Mouse (Mus musculus): ENCODE measurements at regions not wholly inside any gene's neighbourhood (a gene's known extent, or its start where the extent isn't known, plus 50 kb on each side); places are given as distances from the start of the nearest gene placed in this dataset.

DNA sequence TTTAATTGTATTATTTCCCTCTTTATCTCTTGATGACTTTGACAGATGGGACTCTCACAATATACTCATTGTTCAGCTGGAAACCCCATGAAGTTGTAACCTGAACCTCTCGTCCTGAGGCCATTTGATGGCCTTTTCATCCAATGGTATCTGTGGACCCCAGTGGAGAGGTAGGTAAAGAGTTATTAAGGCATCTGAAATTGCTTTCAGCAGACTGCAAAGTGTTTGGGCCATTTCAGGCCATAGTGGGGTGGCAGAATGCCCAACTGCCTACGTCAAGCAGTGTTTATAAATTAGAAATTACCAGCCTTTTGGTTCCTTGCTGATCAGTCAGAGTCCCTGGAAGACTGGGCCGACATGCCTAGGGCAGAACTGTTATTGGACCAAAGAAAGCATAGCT, 272.4 kb upstream of the Usp25 start:
- in situ Hi-C loops (cut with MboI; ENCODE audit: unreplicated experiment in 2 of 2) = no loop called here

DNA sequence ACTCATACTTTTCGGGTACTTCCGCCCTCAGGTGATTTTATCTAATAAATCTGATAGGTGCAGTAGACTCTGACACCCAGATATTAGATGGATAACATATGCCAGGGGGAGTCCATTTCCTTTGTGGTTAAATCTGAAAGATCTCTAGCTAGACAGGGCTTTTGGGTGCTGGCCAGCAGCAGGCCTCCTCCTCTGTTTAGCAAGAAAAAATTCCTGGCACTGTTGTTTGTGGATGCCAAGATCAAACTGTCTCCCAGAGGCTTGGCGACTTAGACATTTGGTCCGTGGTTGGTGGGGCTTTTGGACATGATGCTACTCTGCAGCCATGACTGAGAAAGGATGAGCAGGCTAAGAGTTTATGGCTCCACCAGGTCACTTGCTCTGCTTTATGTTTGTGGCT, 287.5 kb upstream of the Usp25 start:
- in situ Hi-C loops (cut with MboI; ENCODE audit: unreplicated experiment in 2 of 2) = no loop called here

- in situ Hi-C loops (cut with MboI; ENCODE audit: unreplicated experiment in 2 of 2) = no loop called here
These were observed 288.2 kb upstream of the Usp25 start for GRCm38 (mm10) chr16:76725271-76725670.

DNA sequence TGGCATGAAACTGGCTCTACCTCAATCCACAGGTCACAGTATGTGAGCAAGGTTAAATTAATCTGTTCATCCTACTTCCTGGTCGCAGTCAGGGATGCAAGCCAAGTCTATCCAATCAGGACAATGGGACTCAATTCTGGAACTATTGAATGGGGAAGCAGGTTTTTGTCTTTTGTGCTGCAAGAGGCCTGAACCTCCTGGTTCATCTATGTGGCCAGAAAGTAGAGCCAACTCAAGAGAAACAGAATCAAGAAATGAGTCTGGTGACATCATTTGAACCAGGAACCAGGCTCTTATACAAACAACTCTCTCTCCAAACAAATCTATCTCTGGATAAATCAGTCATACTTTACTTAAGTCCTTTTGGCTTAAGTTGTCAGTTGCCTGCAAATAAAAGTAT, 294.7 kb upstream of the Usp25 start:
- in situ Hi-C loops (cut with MboI; ENCODE audit: unreplicated experiment in 2 of 2) = no loop called here

DNA sequence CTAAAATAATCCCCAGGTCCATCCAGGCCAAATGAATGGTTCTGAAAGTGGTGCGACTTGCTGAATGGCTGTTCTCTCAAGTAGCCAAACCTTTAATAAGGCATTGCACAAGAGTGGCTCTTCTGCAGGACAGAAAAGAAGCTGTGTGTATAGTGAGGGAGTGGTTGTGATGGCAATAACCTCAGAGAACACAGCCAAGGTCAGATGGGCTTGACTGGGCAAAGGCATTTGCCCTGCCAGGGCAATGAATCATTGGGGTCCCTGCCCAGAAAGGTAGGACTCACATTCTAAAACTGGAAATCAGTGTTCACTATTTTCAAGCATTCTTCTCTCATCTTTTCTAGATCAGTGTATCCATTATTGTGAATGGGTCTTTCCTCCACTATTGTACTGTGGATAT, 295.4 kb upstream of the Usp25 start:
- in situ Hi-C loops (cut with MboI; ENCODE audit: unreplicated experiment in 2 of 2) = no loop called here

DNA sequence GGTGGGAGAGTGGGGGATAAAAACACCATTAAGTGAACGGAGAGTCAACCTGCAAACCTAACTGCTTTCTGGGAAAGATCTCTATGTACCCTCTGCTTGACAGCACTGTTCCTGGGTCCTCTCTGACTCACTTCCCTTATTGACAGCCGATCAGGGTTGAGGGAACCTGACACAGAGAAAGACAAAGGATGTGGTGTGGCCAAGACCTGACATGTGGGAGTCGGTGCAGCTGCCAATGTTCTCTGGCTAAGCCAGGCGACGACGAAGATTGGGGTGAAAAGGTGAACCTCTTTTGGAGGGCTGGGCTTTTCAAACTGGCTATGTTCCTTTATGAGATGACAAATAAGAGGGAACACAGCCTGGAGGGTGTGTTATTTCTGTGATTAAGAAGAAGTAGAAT, 318.6 kb upstream of the Usp25 start:
- in situ Hi-C loops (cut with MboI; ENCODE audit: unreplicated experiment in 2 of 2) = loop anchor here in 1 of 2 experiments (25.0 kb wide), 1 partner anchor 783 kb away; no protein-coding TSS in a partner anchor

DNA sequence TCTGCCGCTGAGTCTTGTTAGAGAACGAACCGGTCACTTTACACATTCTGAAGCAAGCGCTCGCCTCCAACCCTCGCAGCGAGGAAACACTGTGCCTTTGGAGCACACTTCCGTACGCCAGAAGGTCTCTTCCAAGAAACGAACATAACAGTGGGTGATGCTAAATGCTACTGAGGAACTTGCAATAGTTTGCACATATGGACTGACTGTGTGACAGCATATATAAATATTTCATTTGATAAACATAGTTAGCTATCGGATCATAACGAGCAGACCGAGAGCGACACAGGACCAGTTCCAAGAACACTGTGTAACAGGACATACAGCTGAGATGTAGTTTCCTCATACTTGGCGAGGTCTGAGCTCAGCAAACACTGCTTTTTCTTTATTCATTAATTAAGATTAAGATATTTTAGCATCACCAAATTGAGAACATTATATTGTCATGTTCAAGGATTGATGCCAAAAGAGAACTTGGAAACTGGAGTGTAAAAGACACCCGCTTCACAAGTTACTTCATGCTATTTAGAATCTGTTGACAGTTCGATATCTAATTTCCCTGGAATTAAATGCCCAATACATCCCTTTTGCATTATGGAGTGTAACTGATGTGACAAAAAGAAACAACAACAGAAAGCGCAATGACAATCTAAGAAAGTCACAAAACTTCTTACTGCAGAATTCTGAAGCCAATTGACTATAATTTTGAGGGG, 314.3 kb upstream of the Nrip1 start:
- in situ Hi-C loops (cut with MboI; ENCODE audit: unreplicated experiment in 2 of 2) = loop anchor here in 1 of 2 experiments (25.0 kb wide), 1 partner anchor 776 kb away; no protein-coding TSS in a partner anchor

GRCm38 (mm10) chr16:76685562-76685961, 311.9 kb upstream of the Nrip1 start:
- in situ Hi-C loops (cut with MboI; ENCODE audit: unreplicated experiment in 2 of 2) = loop anchor here in 1 of 2 experiments (25.0 kb wide), 1 partner anchor 773 kb away; no protein-coding TSS in a partner anchor

- in situ Hi-C loops (cut with MboI; ENCODE audit: unreplicated experiment in 2 of 2) = loop anchor here in 1 of 2 experiments (25.0 kb wide), 1 partner anchor 768 kb away; no protein-coding TSS in a partner anchor
These were observed 306.7 kb upstream of the Nrip1 start for GRCm38 (mm10) chr16:76680061-76680911.

DNA sequence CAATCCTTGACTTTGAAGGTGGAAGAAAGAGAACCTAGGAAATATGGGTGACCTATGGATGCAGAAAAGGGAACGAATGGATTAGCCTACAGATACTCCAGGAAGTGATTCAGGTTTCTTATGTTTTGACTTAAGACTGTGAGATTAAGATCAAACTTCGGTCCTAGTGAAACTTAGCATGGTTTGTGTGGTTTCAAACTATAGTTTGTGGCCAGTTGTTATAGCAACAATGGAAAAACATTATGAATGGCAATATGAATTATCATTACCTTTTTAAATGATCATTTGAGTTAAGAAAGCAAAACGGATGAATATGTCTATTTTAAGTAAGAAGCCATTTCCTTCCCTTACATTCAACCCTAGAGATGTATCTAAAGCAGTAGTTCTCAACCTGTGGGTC, 305.3 kb upstream of the Nrip1 start:
- in situ Hi-C loops (cut with MboI; ENCODE audit: unreplicated experiment in 2 of 2) = loop anchor here (5.0 to 25.0 kb wide), 6 partner anchors 304 to 902 kb away; partner anchors contain the start of gene Nrip1 (in 2 of the 2)

DNA sequence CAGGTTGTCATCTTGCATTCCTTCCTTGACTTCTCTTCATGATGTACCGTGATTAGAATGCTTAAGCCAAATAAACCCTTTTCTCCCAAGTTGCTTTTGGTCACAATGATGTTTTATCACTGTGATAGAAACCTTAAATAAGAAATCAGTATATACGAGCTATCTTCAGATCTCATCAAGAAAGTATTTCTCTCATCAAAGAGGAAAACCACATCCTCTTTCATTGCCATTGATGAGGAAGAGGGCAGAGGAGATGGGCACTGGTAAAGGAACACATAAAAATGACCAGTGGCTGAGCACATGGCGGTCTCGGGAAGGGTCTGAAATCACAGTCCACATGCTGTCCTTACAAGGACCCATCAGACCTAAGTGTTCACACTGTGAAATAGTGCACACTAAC, 296.2 kb upstream of the Nrip1 start:
- in situ Hi-C loops (cut with MboI; ENCODE audit: unreplicated experiment in 2 of 2) = loop anchor here (10.0 kb wide), 2 partner anchors 295 to 465 kb away; partner anchors contain the start of gene Nrip1 (in 1 of the 2)

DNA sequence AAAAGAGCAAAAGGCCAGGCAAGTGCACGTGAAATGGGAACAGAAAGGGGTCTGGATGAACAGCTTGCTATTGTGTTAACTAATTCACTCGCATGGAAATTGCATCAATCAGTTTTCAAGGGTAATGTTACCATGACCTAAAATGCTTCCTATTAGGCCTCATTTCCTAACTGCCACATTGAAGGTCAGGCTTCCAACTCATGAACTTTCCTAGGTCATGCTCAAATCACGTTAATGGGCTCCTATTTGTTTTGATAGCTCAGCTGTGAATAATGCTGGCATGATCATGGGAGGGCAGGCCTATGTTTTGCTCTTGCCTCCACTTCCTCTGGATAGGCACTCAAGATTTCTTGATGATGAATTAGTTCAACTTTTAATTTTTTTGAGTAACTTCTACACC, 293.4 kb upstream of the Nrip1 start:
- in situ Hi-C loops (cut with MboI; ENCODE audit: unreplicated experiment in 2 of 2) = no loop called here

DNA sequence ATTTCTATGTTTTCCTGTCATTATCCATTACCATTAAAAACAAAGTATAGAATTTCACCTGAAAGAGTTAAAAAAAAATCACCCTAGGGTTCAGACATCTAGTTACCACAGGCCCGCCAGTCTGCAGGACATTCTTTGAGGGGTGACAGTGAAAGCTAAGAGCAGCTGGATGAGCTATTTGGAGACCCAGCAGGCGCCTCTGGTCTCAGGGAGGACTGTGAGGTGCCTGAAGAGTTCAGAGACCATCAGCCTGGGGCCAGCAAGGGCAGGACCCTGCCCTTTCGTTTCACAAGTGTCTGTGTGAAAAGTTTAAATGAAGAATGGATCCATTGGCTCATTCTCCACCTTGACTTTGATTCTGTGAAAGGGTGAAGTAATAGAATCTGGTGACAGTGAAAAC, 281.5 kb upstream of the Nrip1 start:
- in situ Hi-C loops (cut with MboI; ENCODE audit: unreplicated experiment in 2 of 2) = no loop called here

GRCm38 (mm10) chr16:76644281-76644680, 270.7 kb upstream of the Nrip1 start:
- in situ Hi-C loops (cut with MboI; ENCODE audit: unreplicated experiment in 2 of 2) = no loop called here

GRCm38 (mm10) chr16:76643801-76644200, 270.2 kb upstream of the Nrip1 start:
- in situ Hi-C loops (cut with MboI; ENCODE audit: unreplicated experiment in 2 of 2) = no loop called here

- in situ Hi-C loops (cut with MboI; ENCODE audit: unreplicated experiment in 2 of 2) = no loop called here
These were observed 261.5 kb upstream of the Nrip1 start for GRCm38 (mm10) chr16:76635169-76635568.

- in situ Hi-C loops (cut with MboI; ENCODE audit: unreplicated experiment in 2 of 2) = no loop called here
These were observed 260.6 kb upstream of the Nrip1 start for GRCm38 (mm10) chr16:76634196-76634698.

- in situ Hi-C loops (cut with MboI; ENCODE audit: unreplicated experiment in 2 of 2) = no loop called here
These were observed 252.5 kb upstream of the Nrip1 start for GRCm38 (mm10) chr16:76626142-76626541.

DNA sequence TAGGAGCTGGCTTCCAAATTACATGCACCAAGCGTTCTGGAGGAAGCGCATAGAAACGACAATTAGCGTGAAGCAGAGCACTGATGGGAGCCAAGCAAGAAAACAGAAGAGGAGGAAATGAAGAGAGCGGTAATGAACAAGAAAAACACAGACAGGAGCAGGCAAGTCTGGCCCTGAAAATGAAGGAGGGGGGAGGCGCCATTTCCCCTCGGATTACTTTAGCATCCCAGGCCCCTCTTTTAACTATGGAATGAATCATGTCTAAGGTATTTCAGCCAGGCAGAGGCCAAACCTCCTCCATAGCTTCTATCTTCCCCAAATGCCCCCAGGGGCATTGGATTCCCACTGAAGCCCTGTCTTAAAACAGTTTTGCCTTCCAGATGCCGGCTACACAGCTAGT, 248.1 kb upstream of the Nrip1 start:
- in situ Hi-C loops (cut with MboI; ENCODE audit: unreplicated experiment in 2 of 2) = no loop called here

DNA sequence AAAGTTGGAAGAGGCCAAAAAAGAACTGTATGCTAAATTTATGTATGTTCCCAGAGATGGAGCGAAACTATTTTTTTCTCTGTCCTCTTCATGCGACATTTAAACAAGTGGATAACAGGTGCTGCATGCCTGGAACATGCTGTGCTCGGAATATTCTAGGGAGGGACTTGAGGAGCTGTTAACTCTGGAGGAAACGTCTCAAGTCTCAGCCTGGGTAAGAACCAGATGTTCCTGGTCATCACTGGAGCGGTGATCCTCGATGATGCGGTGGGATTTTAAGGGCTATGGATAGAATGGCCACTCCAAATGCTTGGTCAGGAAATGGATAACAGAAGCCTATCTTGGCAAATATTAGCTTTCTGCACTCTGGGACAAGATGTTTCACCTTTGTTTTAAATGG, 244.7 kb upstream of the Nrip1 start:
- in situ Hi-C loops (cut with MboI; ENCODE audit: unreplicated experiment in 2 of 2) = no loop called here

DNA sequence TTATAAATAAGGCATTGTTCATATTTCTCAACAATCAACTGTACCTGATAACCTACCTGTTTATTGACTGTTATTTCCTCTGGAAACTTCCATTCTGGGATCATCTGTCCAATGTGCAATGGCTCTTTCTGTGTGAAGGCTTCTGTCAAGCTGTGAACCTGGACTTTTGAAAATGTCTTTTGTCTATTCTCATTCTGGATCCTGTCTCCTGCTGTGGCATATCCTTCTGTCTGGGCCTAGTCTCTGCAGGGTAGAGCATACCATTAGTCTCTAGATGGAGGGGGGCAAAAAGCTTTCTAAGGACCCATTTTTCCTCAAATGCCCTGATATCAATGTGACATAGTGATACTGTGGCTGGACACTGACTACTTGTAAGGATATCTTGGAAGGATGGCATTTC, 237.4 kb upstream of the Nrip1 start:
- in situ Hi-C loops (cut with MboI; ENCODE audit: unreplicated experiment in 2 of 2) = no loop called here
